Mouse (Mus musculus) testis, adult 2 months (tissue): ENCODE data around the gene Gm11634.

Source experiments
- CTCF ChIP-seq: fragments of 200-500 bp; IDR thresholded peaks from 2 replicates; pipeline ENCODE4 v1.5.1; 2012; ENCODE audit warnings: low read depth, mild to moderate bottlenecking, inconsistent platforms, low read length, moderate library complexity; ENCODE audit not compliant: control insufficient read depth, insufficient read depth, insufficient replicate concordance
- POLR2A ChIP-seq: fragments of 200-500 bp; IDR thresholded peaks from 2 replicates; pipeline ENCODE4 v1.6.1; 2012; ENCODE audit warnings: low read depth, mild to moderate bottlenecking, inconsistent platforms, low read length, moderate library complexity; ENCODE audit not compliant: control insufficient read depth

DNA sequence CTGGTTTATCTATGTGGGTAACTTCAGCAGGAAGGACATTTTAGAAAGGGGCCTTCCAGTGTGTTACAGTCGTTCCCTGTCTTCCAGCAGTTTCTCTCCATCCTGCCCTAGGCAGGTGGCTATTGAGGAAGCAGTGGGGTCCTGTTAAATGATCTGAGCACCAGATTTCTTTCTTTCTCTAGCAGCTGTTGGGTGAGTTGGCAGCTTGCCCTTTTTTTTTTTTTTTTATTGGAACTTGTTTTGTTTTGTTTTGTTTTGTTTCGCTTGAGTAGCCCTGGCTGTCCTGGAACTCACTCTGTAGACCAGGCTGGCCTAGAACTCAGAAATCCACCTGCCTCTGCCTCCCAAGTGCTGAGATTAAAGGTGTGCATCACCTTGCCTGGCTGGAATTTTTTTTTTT is 42.1 kb downstream of the Gm11634 start:
- no peak for TF ChIP-seq CTCF
- TF ChIP-seq POLR2A, result no peak
